Mouse (Mus musculus): ENCODE results near the gene Htr1f.

DNA sequence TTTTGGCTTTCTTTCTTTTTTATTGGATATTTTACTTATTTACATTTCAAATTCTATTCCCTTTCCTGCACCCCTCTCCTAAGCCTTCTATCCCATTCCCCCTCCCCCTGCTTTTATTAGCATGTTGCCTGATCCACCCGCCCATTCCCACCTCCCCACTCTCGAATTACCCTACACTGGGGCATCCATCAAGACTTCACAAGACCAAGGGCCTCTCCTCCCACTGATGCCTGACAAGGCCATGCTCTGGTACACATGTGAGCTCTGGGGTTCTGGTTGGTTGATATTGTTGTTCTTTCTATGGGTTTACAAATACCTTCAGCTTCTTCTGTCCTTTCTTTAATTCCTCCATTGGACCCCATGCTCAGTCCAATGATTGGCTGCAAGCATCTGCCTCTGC is 22.2 kb downstream of the Htr1f start:
- TF ChIP-seq CTCF (IDR thresholded peaks at IDR 0.05 in 2 of 3, conservative IDR thresholded peaks at IDR 0.05 in 1 of 3; ENCODE audit: control insufficient read depth in 1 of 3, insufficient read depth in 1 of 3, low read depth in 2 of 3, low read length in 3 of 3, poor library complexity in 1 of 3, severe bottlenecking in 1 of 3) (no peak), POLR2A (IDR thresholded peaks at IDR 0.05; ENCODE audit: control insufficient read depth in 1 of 2, insufficient read depth in 1 of 2, low read depth in 1 of 2, low read length in 2 of 2, poor library complexity in 1 of 2) (no peak), UBTF (IDR thresholded peaks at IDR 0.05; ENCODE audit: borderline replicate concordance, insufficient read depth, low read depth, low read length) (no peak), TAL1 (IDR thresholded peaks at IDR 0.05; ENCODE audit: low read length) (no peak), NRF1 (IDR thresholded peaks at IDR 0.05; ENCODE audit: insufficient read depth, low read depth, low read length, poor library complexity, severe bottlenecking) (no peak)
